Mouse (Mus musculus) brain, embryonic 18.5 days (tissue): ENCODE measurements around the gene Grpel1.

ENCODE experiments used
- DNase-seq: peaks from one replicate; pipeline ENCODE4 v3.0.0-alpha.2; 2012; ENCODE audit warnings: low read depth, low spot score

Grpel1 gene

GRCm38 (mm10) chr5:36464709-36465661 lies at the start of gene Grpel1:
Grpel1 (plus strand) TSS chr5:36464998.
- peak; percentile 100 for DNase-seq

- no peak for DNase-seq
Observed at GRCm38 (mm10) chr5:36419861-36420260, 44.9 kb upstream of the Grpel1 start.

GRCm38 (mm10) chr5:36422689-36423088 lies 42.1 kb upstream of the Grpel1 start:
- no peak for DNase-seq

- DNase-seq = no peak
Observed at GRCm38 (mm10) chr5:36424676-36425075, 40.1 kb upstream of the Grpel1 start.

GRCm38 (mm10) chr5:36426404-36426803 lies 38.4 kb upstream of the Grpel1 start:
- no peak for DNase-seq

- DNase-seq = no peak
Observed at GRCm38 (mm10) chr5:36427831-36428230, 37.0 kb upstream of the Grpel1 start.

- DNase-seq = no peak
Observed at GRCm38 (mm10) chr5:36429551-36429950, 35.2 kb upstream of the Grpel1 start.

- DNase-seq = no peak
Observed at GRCm38 (mm10) chr5:36431711-36432110, 33.1 kb upstream of the Grpel1 start.

GRCm38 (mm10) chr5:36434398-36434967 lies 30.3 kb upstream of the Grpel1 start:
- DNase-seq = no peak

GRCm38 (mm10) chr5:36436858-36437257 lies 27.9 kb upstream of the Grpel1 start:
- no peak for DNase-seq

- DNase-seq = no peak
Observed at GRCm38 (mm10) chr5:36440741-36441140, 24.1 kb upstream of the Grpel1 start.

GRCm38 (mm10) chr5:36444611-36445010 lies 20.2 kb upstream of the Grpel1 start:
- no peak for DNase-seq

GRCm38 (mm10) chr5:36445028-36445427 lies 19.8 kb upstream of the Grpel1 start:
- DNase-seq = no peak

- DNase-seq = no peak
Observed at GRCm38 (mm10) chr5:36446166-36446890, 18.5 kb upstream of the Grpel1 start.

GRCm38 (mm10) chr5:36447872-36448271 lies 16.9 kb upstream of the Grpel1 start:
- DNase-seq = no peak

GRCm38 (mm10) chr5:36449710-36450358 lies 15.0 kb upstream of the Grpel1 start:
- no peak for DNase-seq

- DNase-seq = no peak
Observed at GRCm38 (mm10) chr5:36451119-36451518, 13.7 kb upstream of the Grpel1 start.

- no peak for DNase-seq
Observed at GRCm38 (mm10) chr5:36451872-36452389, 12.9 kb upstream of the Grpel1 start.

GRCm38 (mm10) chr5:36452821-36453220 lies 12.0 kb upstream of the Grpel1 start:
- DNase-seq = no peak

GRCm38 (mm10) chr5:36457706-36458105 lies 7.1 kb upstream of the Grpel1 start:
- no peak for DNase-seq

- no peak for DNase-seq
Observed at GRCm38 (mm10) chr5:36458926-36459325, 5.9 kb upstream of the Grpel1 start.

GRCm38 (mm10) chr5:36460712-36461111 lies 4.1 kb upstream of the Grpel1 start:
- no peak for DNase-seq
